Mouse (Mus musculus) lung, embryonic 16.5 days (tissue): ENCODE results near the gene Grk3. TPM values are rescaled to one million over a fixed set of nuclear protein-coding genes. Genes with fewer than 3 reads are reported as not detected.

Experiments
- ATAC-seq: fragments of 200-750 bp; cut with Nextera tagmentation; 2 replicates; pipeline ENCODE4 v1.8.0; 2017; ENCODE audit warnings: low read depth, mild to moderate bottlenecking, moderate library complexity
- H3K27ac ChIP-seq: fragments of 300-500 bp; sonication (generic); 2 replicates; pipeline ENCODE4 v1.5.1; 2014; ENCODE audit warnings: mild to moderate bottlenecking, control low read depth, low read length
- H3K27me3 ChIP-seq: fragments of 300-500 bp; sonication (generic); 2 replicates; pipeline ENCODE4 v1.6.1; 2014; ENCODE audit warnings: low read depth, low read length, mixed read lengths; ENCODE audit not compliant: control insufficient read depth, insufficient read depth
- H3K36me3 ChIP-seq: fragments of 300-500 bp; sonication (generic); 2 replicates; pipeline ENCODE4 v1.6.1; 2014; ENCODE audit warnings: low read length; ENCODE audit not compliant: control insufficient read depth, insufficient read depth
- H3K4me1 ChIP-seq: fragments of 300-500 bp; sonication (generic); replicated peaks from 2 replicates; pipeline ENCODE4 v1.6.1; 2014; ENCODE audit warnings: low read length, mixed read lengths; ENCODE audit not compliant: control insufficient read depth, insufficient read depth
- H3K4me2 ChIP-seq: fragments of 300-500 bp; sonication (generic); 2 replicates; pipeline ENCODE4 v1.6.1; 2014; ENCODE audit warnings: low read depth, low read length, control low read depth
- H3K4me3 ChIP-seq: fragments of 300-500 bp; sonication (generic); 2 replicates; pipeline ENCODE4 v1.5.1; 2014; ENCODE audit warnings: mild to moderate bottlenecking, low read length, control low read depth
- H3K9ac ChIP-seq: fragments of 300-500 bp; sonication (generic); 2 replicates; pipeline ENCODE4 v1.6.1; 2014; ENCODE audit warnings: low read length, control low read depth
- H3K9me3 ChIP-seq: fragments of 300-500 bp; sonication (generic); 2 replicates; pipeline ENCODE4 v1.6.1; 2016; ENCODE audit warnings: low read length; ENCODE audit not compliant: control insufficient read depth
- WGBS: fragments of 180-500 bp; shearing (Covaris S2); extraction: QIAGEN DNeasy Blood & Tissue Kit; methylation state at CpG from one replicate; pipeline ENCODE4 v1.1.7; 2014; 5-methylcytosine and 5-hydroxymethylcytosine counted together
- polyA plus RNA-seq: library from polyadenylated mRNA; unstranded; fragments of >200 nt; fragmentation: Nextera tagmentation; extraction: Ambion mirVana; gene quantifications from 2 replicates; pipeline ENCODE4 v1.2.1, GENCODE M21; 2015

Gene Grk3
- polyA plus RNA-seq, 1 experiment from 2014 or later = 19.1 TPM

DNA sequence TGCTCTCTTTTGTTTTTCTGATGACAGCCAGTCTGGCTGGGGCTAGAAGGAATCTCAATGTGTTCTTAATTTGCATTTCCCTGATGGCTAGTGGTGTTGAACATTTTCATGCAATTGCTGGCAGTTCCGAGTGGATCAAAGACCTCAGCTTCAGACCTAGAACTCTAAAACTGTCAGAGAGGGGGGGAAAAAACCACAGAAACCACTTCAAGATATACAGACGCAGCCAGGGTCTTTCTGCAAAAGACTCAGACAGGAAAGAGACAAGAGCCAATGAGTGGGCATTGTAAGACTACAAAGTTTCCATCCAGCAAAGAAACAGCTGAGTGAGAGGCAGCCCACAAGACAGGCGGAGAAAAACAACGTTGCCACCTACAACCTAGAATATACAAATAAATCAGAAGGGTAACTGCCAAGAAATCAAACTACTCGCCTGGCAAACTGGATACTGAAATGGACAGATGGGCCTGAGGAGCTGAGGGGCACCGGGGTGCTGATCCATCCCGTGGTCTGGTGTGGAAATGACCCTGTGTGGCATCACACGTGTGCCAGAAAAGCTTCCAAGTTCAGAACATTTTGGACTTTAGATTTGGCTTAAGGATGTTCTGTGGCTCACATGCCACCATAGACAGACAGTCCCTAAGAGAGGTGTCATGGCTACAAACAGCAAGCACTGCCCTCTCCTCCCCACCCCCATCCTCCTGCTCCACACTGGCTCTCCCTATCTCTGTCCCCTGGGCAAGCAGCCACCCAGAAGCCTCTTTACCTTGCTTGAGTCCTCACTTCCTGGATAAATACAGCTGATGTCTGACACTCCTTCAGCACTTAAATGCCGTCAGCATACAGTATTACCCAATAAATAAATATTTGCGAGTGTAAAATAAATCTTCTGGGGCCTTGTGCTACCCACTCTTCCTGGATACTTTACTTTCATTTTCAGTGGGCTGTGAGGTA, 19.8 kb upstream of the Grk3 start:
- peaks cover 21% of the 10 kb centered on the region for H3K4me1 ChIP-seq
- peak overlapping the region; percentile 17; the same call in 1 of the 2 replicates for H3K4me2 ChIP-seq
- no peaks in the 10 kb centered on the region for H3K36me3 ChIP-seq
- no peaks in the 10 kb centered on the region; the same call in 1 of the 2 replicates for H3K9me3 ChIP-seq
- ATAC-seq = peak; percentile 72
- H3K9ac ChIP-seq = no peak overlapping the region
- 31% methylated on average over 10 of the region's 10 CpGs for WGBS
- no peaks in the 10 kb centered on the region for H3K27me3 ChIP-seq
- H3K27ac ChIP-seq = peak overlapping the region; percentile 74
- no peak overlapping the region for H3K4me3 ChIP-seq

- no peak overlapping the region for H3K9ac ChIP-seq
- no peak overlapping the region for H3K27ac ChIP-seq
- WGBS = 69% methylated on average over 15 of the region's 15 CpGs
- no peak overlapping the region for H3K4me3 ChIP-seq
- ATAC-seq = no peak
- H3K4me1 ChIP-seq = peaks cover 19% of the 10 kb centered on the region
- no peaks in the 10 kb centered on the region for H3K9me3 ChIP-seq
- H3K36me3 ChIP-seq = no peaks in the 10 kb centered on the region
- H3K4me2 ChIP-seq = no peak overlapping the region
- H3K27me3 ChIP-seq = no peaks in the 10 kb centered on the region
These were observed 15.7 kb upstream of the Grk3 start for GRCm38 (mm10) chr5:113031201-113031754.

GRCm38 (mm10) chr5:113030082-113030481, 14.5 kb upstream of the Grk3 start:
- H3K9me3 ChIP-seq = no peaks in the 10 kb centered on the region
- no peak for ATAC-seq
- no peak overlapping the region for H3K27ac ChIP-seq
- H3K9ac ChIP-seq = no peak overlapping the region
- no peaks in the 10 kb centered on the region for H3K36me3 ChIP-seq
- H3K27me3 ChIP-seq = no peaks in the 10 kb centered on the region
- no peak overlapping the region for H3K4me2 ChIP-seq
- 43% methylated on average over 3 of the region's 3 CpGs for WGBS
- H3K4me1 ChIP-seq = peaks cover 7% of the 10 kb centered on the region
- no peak overlapping the region for H3K4me3 ChIP-seq

- no peaks in the 10 kb centered on the region for H3K27me3 ChIP-seq
- H3K4me1 ChIP-seq = peaks cover 12% of the 10 kb centered on the region
- no peak for ATAC-seq
- 50% methylated on average over 5 of the region's 5 CpGs for WGBS
- H3K9ac ChIP-seq = no peak overlapping the region
- H3K4me3 ChIP-seq = no peak overlapping the region
- no peak overlapping the region for H3K27ac ChIP-seq
- no peaks in the 10 kb centered on the region for H3K36me3 ChIP-seq
- no peaks in the 10 kb centered on the region for H3K9me3 ChIP-seq
- H3K4me2 ChIP-seq = no peak overlapping the region
These were observed 11.1 kb upstream of the Grk3 start for GRCm38 (mm10) chr5:113026706-113027105.

- peak overlapping the region; percentile 29 for H3K4me3 ChIP-seq
- H3K36me3 ChIP-seq = no peaks in the 10 kb centered on the region
- H3K27ac ChIP-seq = peak overlapping the region; percentile 60
- H3K9me3 ChIP-seq = no peaks in the 10 kb centered on the region
- peak overlapping the region; percentile 54 for H3K9ac ChIP-seq
- 12% methylated on average over 18 of the region's 18 CpGs for WGBS
- peak overlapping the region; percentile 49 for H3K4me2 ChIP-seq
- H3K27me3 ChIP-seq = no peaks in the 10 kb centered on the region
- ATAC-seq = peak; percentile 74
- H3K4me1 ChIP-seq = peaks cover 12% of the 10 kb centered on the region
These were observed 8.7 kb upstream of the Grk3 start for GRCm38 (mm10) chr5:113024154-113024764.

DNA sequence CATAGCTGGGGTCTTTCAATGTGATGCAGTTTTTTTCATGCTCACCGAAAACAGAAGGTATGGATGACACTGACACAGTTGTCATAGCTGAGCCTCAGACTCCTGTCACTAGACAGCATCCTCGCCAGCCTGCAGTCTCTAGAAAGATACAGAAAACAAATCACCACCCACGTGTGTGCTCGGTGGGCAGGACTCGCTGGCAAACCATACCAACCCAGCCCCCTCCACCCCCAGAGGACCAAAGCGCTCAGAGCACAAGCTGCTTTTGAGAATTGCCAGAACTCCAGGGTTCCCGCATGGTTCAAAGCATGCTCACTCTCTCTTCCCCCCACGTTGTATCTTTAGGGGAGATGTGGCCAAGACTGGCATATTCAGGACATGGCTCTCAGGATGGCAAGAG, 2.6 kb upstream of the Grk3 start:
- Histone ChIP-seq H3K27me3 (no peaks in the 10 kb centered on the region), H3K9me3 (no peaks in the 10 kb centered on the region), H3K9ac (no peak overlapping the region), H3K4me3 (no peak overlapping the region), H3K4me2 (no peak overlapping the region), H3K36me3 (no peaks in the 10 kb centered on the region), H3K4me1 (peaks cover 18% of the 10 kb centered on the region), H3K27ac (no peak overlapping the region)
- WGBS = 54% methylated on average over 8 of the region's 8 CpGs
- ATAC-seq = no peak

DNA sequence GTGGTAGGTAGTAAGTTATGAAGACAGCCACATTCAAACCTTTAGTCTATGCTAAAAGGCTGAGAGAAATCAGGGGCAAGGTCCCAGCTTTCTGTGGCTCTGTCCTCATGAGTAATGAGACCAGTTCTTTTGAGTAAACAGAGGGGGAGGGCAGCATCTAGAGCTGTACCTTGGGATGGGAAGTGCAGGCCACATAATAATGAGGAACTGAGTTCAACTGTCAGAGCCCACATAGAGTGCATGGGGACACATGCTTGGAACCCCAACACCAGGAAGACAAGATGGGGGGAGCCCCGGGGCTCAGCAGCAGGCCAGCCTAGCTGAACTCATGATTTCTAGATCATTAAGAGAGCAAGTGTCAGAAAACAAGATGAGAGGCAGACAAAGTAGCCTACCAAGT, 1.4 kb upstream of the Grk3 start:
- Histone ChIP-seq H3K4me1 (peaks cover 18% of the 10 kb centered on the region), H3K27ac (no peak overlapping the region), H3K36me3 (no peaks in the 10 kb centered on the region), H3K9me3 (no peaks in the 10 kb centered on the region), H3K4me2 (no peak overlapping the region), H3K4me3 (no peak overlapping the region), H3K27me3 (no peaks in the 10 kb centered on the region), H3K9ac (no peak overlapping the region)
- no peak for ATAC-seq
- 78% methylated on average over 1 of the region's 1 CpGs for WGBS

GRCm38 (mm10) chr5:113014808-113015235, 769 bp downstream of the Grk3 start:
- peaks cover 18% of the 10 kb centered on the region for H3K4me1 ChIP-seq
- H3K27ac ChIP-seq = peak overlapping the region; percentile 84
- peak overlapping the region; percentile 75 for H3K9ac ChIP-seq
- H3K27me3 ChIP-seq = no peaks in the 10 kb centered on the region
- WGBS = 2% methylated on average over 14 of the region's 14 CpGs
- no peaks in the 10 kb centered on the region for H3K36me3 ChIP-seq
- peak overlapping the region; percentile 62 for H3K4me3 ChIP-seq
- peak; percentile 68 for ATAC-seq
- H3K4me2 ChIP-seq = peak overlapping the region; percentile 46
- H3K9me3 ChIP-seq = no peaks in the 10 kb centered on the region
